Mouse (Mus musculus) embryonic facial prominence, embryonic 13.5 days (tissue): ENCODE data around the gene Onecut3. TPM values are rescaled to one million over a fixed set of nuclear protein-coding genes. Genes with fewer than 3 reads are reported as not detected.

Experiments
- ATAC-seq: fragments of 200-750 bp; cut with Nextera tagmentation; 2 replicates; pipeline ENCODE4 v1.8.0; 2017; ENCODE audit warnings: low read depth; ENCODE audit not compliant: insufficient number of reproducible peaks, insufficient read depth, low FRiP score, low TSS enrichment
- H3K27ac ChIP-seq: fragments of 300-500 bp; sonication (generic); 2 replicates; pipeline ENCODE4 v1.5.1; 2015; ENCODE audit warnings: moderate library complexity, mild to moderate bottlenecking, inconsistent platforms
- H3K27me3 ChIP-seq: fragments of 300-500 bp; sonication (generic); 2 replicates; pipeline ENCODE4 v1.6.1; 2015; ENCODE audit warnings: mild to moderate bottlenecking, inconsistent platforms
- H3K36me3 ChIP-seq: fragments of 300-500 bp; sonication (generic); 2 replicates; pipeline ENCODE4 v1.6.1; 2015; ENCODE audit warnings: mild to moderate bottlenecking, inconsistent platforms
- H3K4me1 ChIP-seq: fragments of 300-500 bp; sonication (generic); 2 replicates; pipeline ENCODE4 v1.6.1; 2015; ENCODE audit warnings: inconsistent platforms
- H3K4me2 ChIP-seq: fragments of 300-500 bp; sonication (generic); 2 replicates; pipeline ENCODE4 v1.6.1; 2015; ENCODE audit warnings: moderate library complexity, mild to moderate bottlenecking, inconsistent platforms
- H3K4me3 ChIP-seq: fragments of 300-500 bp; sonication (generic); 2 replicates; pipeline ENCODE4 v1.5.1; 2015; ENCODE audit warnings: mild to moderate bottlenecking, inconsistent platforms
- H3K9ac ChIP-seq: fragments of 300-500 bp; sonication (generic); 2 replicates; pipeline ENCODE4 v1.6.1; 2015; ENCODE audit warnings: mild to moderate bottlenecking, inconsistent platforms
- H3K9me3 ChIP-seq: fragments of 300-500 bp; sonication (generic); 2 replicates; pipeline ENCODE4 v1.6.1; 2016; ENCODE audit warnings: inconsistent platforms
- WGBS: fragments of 180-500 bp; shearing (Covaris S2); methylation state at CpG from one replicate; pipeline ENCODE4 v1.1.7; 2015; ENCODE audit warnings: mixed read lengths; 5-methylcytosine and 5-hydroxymethylcytosine counted together
- polyA plus RNA-seq: library from polyadenylated mRNA; unstranded; fragments of >200 nt; fragmentation: Nextera tagmentation; extraction: Ambion mirVana; gene quantifications from 2 replicates; pipeline ENCODE4 v1.2.1, GENCODE M21; 2015

The Onecut3 gene
- not detected in 2 replicates for polyA plus RNA-seq

DNA sequence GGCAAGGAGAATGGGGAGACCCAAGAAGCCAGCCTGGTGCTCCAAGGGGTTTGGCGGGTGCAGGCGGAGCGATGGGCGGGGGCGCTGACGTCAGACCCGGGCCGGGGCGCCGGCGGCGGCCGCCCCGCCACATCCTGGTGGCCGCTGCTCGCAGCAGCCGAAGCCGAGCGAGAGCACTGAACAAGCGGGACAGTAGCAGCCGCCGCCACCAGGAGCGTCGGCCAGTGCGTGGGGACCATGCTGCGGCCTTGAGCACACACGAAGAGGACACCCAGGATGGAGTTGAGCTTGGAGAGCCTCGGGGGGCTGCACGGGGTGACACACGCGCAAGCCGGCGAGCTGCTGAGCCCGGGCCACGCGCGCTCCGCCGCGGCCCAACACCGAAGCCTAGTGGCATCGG, at the start of gene Onecut3:
Onecut3 (plus strand) TSS at position 104 of the 400 bp plus-strand sequence.
- WGBS, result under 1% methylated on average over 42 of the region's 42 CpGs
- peaks cover 100% of the 10 kb centered on the region for H3K27me3 ChIP-seq
- ATAC-seq, result no peak
- peak within 1 kb of the TSS; percentile 50 for H3K4me3 ChIP-seq
- H3K9me3 ChIP-seq, result no peaks in the 10 kb centered on the region
- peak within 1 kb of the TSS; percentile 63 for H3K9ac ChIP-seq
- H3K36me3 ChIP-seq, result no peaks in the 10 kb centered on the region
- H3K4me2 ChIP-seq, result peak within 1 kb of the TSS; percentile 90
- H3K4me1 ChIP-seq, result peaks cover 28% of the 10 kb centered on the region
- H3K27ac ChIP-seq, result no peak within 1 kb of the TSS

DNA sequence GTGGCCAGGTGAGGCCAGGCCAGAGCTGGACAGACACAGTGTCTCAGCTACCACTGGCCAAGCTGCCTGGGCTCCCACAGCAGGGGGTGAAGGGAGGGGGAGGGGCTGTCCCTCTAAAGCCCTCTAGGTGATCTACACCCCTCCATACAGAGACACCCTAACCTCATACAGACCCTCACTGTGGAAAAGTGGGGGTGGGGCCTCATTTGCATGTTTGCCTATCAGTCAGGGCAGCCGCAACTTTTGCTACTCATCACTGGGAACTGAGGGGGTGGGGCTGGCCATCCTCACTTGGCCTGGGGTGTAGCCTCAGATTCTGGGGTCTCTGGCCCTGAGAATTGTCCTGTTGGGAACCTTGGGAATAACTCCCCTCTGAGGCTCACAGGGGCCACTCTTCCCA, 49.6 kb upstream of the Onecut3 start:
- no peak for ATAC-seq
- Histone ChIP-seq H3K4me3 (no peak overlapping the region), H3K9ac (peak overlapping the region; percentile 40; the same call in 1 of the 2 replicates), H3K4me1 (peaks cover 10% of the 10 kb centered on the region), H3K27ac (no peak overlapping the region), H3K4me2 (no peak overlapping the region), H3K9me3 (no peaks in the 10 kb centered on the region), H3K27me3 (peaks cover 47% of the 10 kb centered on the region), H3K36me3 (no peaks in the 10 kb centered on the region)
- WGBS, result 55% methylated on average over 1 of the region's 1 CpGs

DNA sequence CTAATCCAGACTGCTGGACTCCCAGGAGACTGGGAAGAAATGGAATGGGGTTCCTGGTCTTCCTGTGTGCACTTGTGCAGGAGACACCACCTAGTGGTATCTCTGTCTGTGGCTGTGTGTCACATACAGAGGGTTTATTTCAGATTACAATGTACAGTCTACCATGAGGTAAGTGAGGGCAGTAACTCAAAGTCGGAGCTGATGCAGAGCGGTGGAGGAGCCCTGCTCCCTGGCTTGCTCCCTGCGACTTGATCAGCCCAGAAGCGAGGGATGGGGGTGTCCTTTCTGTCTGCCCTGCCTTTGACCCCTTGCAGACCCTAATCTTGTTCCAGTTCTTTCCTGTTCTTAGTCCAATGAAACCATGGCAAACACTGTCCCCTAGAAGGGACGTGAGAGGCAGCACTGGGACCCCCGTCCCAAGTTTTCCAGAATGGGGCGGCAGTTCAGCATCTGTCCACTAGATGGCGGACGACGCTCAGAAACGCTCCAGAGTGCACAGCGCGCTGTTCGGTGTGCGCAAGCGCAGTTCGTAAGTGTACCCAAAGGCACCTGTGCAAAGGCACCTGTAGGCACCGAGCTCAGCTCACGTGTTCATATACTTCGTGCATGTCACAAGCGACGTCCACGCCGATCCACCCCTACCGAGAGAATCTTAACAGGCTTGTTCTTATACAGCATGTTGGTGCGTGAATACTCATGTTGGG, 48.6 kb upstream of the Onecut3 start:
- no peaks in the 10 kb centered on the region for H3K9me3 ChIP-seq
- WGBS, result 7% methylated on average over 26 of the region's 26 CpGs
- no peak overlapping the region for H3K4me3 ChIP-seq
- H3K36me3 ChIP-seq, result no peaks in the 10 kb centered on the region
- H3K27me3 ChIP-seq, result peaks cover 53% of the 10 kb centered on the region
- H3K9ac ChIP-seq, result 0 out of 2 replicates have a peak overlapping the region, but pooled peaks have one; percentile 17
- no peak overlapping the region for H3K27ac ChIP-seq
- H3K4me2 ChIP-seq, result peak overlapping the region; percentile 26; the same call in 1 of the 2 replicates
- ATAC-seq, result peak; percentile 38; the same call in 1 of the 2 replicates
- peaks cover 16% of the 10 kb centered on the region for H3K4me1 ChIP-seq

GRCm38 (mm10) chr10:80450599-80450998, 44.0 kb upstream of the Onecut3 start:
- no peak overlapping the region for H3K9ac ChIP-seq
- ATAC-seq, result no peak
- H3K36me3 ChIP-seq, result no peaks in the 10 kb centered on the region
- no peak overlapping the region for H3K4me3 ChIP-seq
- no peak overlapping the region for H3K4me2 ChIP-seq
- peaks cover 49% of the 10 kb centered on the region for H3K27me3 ChIP-seq
- no peak overlapping the region for H3K27ac ChIP-seq
- 10% methylated on average over 6 of the region's 6 CpGs for WGBS
- peaks cover 10% of the 10 kb centered on the region; the same call in 1 of the 2 replicates for H3K4me1 ChIP-seq
- no peaks in the 10 kb centered on the region for H3K9me3 ChIP-seq

DNA sequence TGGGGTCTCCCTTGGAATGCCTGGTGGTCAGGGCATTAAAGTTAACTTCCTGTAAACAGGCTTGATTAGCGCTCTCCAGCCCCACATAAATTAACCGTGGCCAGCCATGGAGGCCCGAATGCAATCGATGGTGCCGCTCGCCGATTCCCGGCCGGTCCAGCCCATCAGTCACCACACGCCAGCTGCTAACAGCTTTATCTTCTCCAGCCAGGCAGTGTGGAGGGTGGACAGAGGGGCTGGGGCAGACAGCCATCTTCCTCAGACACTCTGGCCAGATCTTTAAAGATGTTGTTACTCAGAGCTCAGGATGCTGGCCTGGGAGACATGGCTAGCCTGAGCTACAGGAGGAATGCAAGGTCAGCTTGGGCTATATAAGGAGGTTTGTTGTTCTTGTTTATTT, 41.0 kb upstream of the Onecut3 start:
- Histone ChIP-seq H3K9ac (no peak overlapping the region), H3K4me2 (no peak overlapping the region), H3K4me1 (peaks cover 6% of the 10 kb centered on the region; the same call in 1 of the 2 replicates), H3K27me3 (peaks cover 22% of the 10 kb centered on the region), H3K27ac (no peak overlapping the region), H3K4me3 (no peak overlapping the region), H3K9me3 (no peaks in the 10 kb centered on the region), H3K36me3 (no peaks in the 10 kb centered on the region)
- 78% methylated on average over 10 of the region's 10 CpGs for WGBS
- ATAC-seq, result no peak

GRCm38 (mm10) chr10:80454781-80455180, 39.9 kb upstream of the Onecut3 start:
- H3K27me3 ChIP-seq, result peaks cover 16% of the 10 kb centered on the region; the same call in 1 of the 2 replicates
- no peak overlapping the region for H3K9ac ChIP-seq
- H3K4me3 ChIP-seq, result no peak overlapping the region
- H3K4me1 ChIP-seq, result peaks cover 6% of the 10 kb centered on the region; the same call in 1 of the 2 replicates
- H3K27ac ChIP-seq, result no peak overlapping the region
- H3K4me2 ChIP-seq, result no peak overlapping the region
- H3K9me3 ChIP-seq, result no peaks in the 10 kb centered on the region
- WGBS, result 78% methylated on average over 5 of the region's 5 CpGs
- no peak for ATAC-seq
- no peaks in the 10 kb centered on the region for H3K36me3 ChIP-seq

GRCm38 (mm10) chr10:80455697-80456096, 38.9 kb upstream of the Onecut3 start:
- 80% methylated on average over 5 of the region's 5 CpGs for WGBS
- ATAC-seq, result no peak
- Histone ChIP-seq H3K27me3 (peaks cover 13% of the 10 kb centered on the region; the same call in 1 of the 2 replicates), H3K9ac (no peak overlapping the region), H3K4me2 (no peak overlapping the region), H3K36me3 (no peaks in the 10 kb centered on the region), H3K9me3 (no peaks in the 10 kb centered on the region), H3K27ac (no peak overlapping the region), H3K4me1 (peaks cover 2% of the 10 kb centered on the region; the same call in 1 of the 2 replicates), H3K4me3 (no peak overlapping the region)

- H3K4me2 ChIP-seq, result no peak overlapping the region
- no peaks in the 10 kb centered on the region for H3K9me3 ChIP-seq
- H3K4me3 ChIP-seq, result no peak overlapping the region
- 0 out of 2 replicates have a peak, but pooled peaks cover 2% of the 10 kb centered on the region for H3K4me1 ChIP-seq
- H3K36me3 ChIP-seq, result no peaks in the 10 kb centered on the region
- ATAC-seq, result no peak
- no peak overlapping the region for H3K27ac ChIP-seq
- 90% methylated on average over 10 of the region's 10 CpGs for WGBS
- H3K27me3 ChIP-seq, result peaks cover 16% of the 10 kb centered on the region
- no peak overlapping the region for H3K9ac ChIP-seq
Observed at GRCm38 (mm10) chr10:80459236-80459635, 35.4 kb upstream of the Onecut3 start.

DNA sequence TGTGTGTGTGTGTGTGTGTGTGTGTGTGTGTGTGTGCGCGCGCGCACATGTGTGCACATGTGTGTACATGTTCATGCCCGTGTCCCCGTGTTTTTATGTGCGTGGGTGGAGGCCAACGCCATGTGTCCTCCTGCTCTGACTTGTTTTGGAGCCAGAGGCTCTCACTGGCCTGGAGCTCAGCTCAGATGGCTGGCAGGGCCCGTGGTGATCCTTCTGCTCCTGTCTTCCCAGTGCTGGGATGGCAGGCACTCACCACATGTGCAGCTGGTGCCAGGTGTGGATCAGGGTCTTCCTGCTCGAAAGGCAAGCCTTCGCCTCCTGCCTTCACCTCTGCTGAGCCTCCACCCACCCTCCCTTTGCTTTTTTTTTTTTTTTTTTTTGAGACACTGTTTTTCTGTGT, 35.0 kb upstream of the Onecut3 start:
- ATAC-seq, result no peak
- Histone ChIP-seq H3K4me2 (no peak overlapping the region), H3K9me3 (no peaks in the 10 kb centered on the region), H3K36me3 (no peaks in the 10 kb centered on the region), H3K4me1 (peaks cover 6% of the 10 kb centered on the region; the same call in 1 of the 2 replicates), H3K4me3 (no peak overlapping the region), H3K27ac (no peak overlapping the region), H3K9ac (no peak overlapping the region), H3K27me3 (peaks cover 17% of the 10 kb centered on the region)
- WGBS, result 88% methylated on average over 11 of the region's 11 CpGs

GRCm38 (mm10) chr10:80460324-80460723, 34.3 kb upstream of the Onecut3 start:
- Histone ChIP-seq H3K9ac (0 out of 2 replicates have a peak overlapping the region, but pooled peaks have one; percentile 16), H3K27ac (no peak overlapping the region), H3K36me3 (no peaks in the 10 kb centered on the region), H3K4me2 (no peak overlapping the region), H3K4me1 (peaks cover 9% of the 10 kb centered on the region; the same call in 1 of the 2 replicates), H3K4me3 (no peak overlapping the region), H3K27me3 (peaks cover 23% of the 10 kb centered on the region), H3K9me3 (no peaks in the 10 kb centered on the region)
- 66% methylated on average over 4 of the region's 4 CpGs for WGBS
- no peak for ATAC-seq

- Histone ChIP-seq H3K36me3 (no peaks in the 10 kb centered on the region), H3K27me3 (peaks cover 28% of the 10 kb centered on the region)
- WGBS, result 69% methylated on average over 7 of the region's 7 CpGs
Observed at GRCm38 (mm10) chr10:80461346-80461745, 33.3 kb upstream of the Onecut3 start.

More at GRCm38 (mm10) chr10:80461346-80461745, 33.3 kb upstream of the Onecut3 start:
- no peaks in the 10 kb centered on the region for H3K9me3 ChIP-seq
- no peak overlapping the region for H3K4me3 ChIP-seq
- ATAC-seq, result no peak
- H3K27ac ChIP-seq, result no peak overlapping the region
- no peak overlapping the region for H3K4me2 ChIP-seq
- H3K9ac ChIP-seq, result no peak overlapping the region
- peaks cover 9% of the 10 kb centered on the region; the same call in 1 of the 2 replicates for H3K4me1 ChIP-seq
